Mouse (Mus musculus) cortical plate, adult 2 months (tissue): ENCODE results near the gene Slc22a1. TPM values are rescaled to one million over a fixed set of nuclear protein-coding genes. Genes with fewer than 3 reads are reported as not detected.

Experiments
- H3K27ac ChIP-seq: fragments of 200-500 bp; 2 replicates; pipeline ENCODE4 v1.5.1; 2012; ENCODE audit warnings: low read length, control low read depth, inconsistent platforms; ENCODE audit not compliant: insufficient read depth
- H3K4me1 ChIP-seq: fragments of 200-500 bp; 2 replicates; pipeline ENCODE4 v1.6.1; 2011; ENCODE audit warnings: low read length; ENCODE audit not compliant: control insufficient read depth, insufficient read depth
- H3K4me3 ChIP-seq: fragments of 200-500 bp; 2 replicates; pipeline ENCODE4 v1.5.1; 2011; ENCODE audit warnings: mild to moderate bottlenecking, low read length, control low read depth; ENCODE audit not compliant: insufficient read depth
- CTCF ChIP-seq: fragments of 200-500 bp; IDR thresholded peaks from 2 replicates; pipeline ENCODE4 v1.5.1; 2011; ENCODE audit warnings: mild to moderate bottlenecking, control low read depth, low read length; ENCODE audit not compliant: insufficient read depth; ENCODE audit errors: extremely low read depth
- POLR2A ChIP-seq: fragments of 200-500 bp; IDR thresholded peaks from 2 replicates; pipeline ENCODE4 v1.6.1; 2011; ENCODE audit warnings: mild to moderate bottlenecking, low read length, control low read depth; ENCODE audit not compliant: insufficient read depth; ENCODE audit errors: extremely low read depth
- polyA plus RNA-seq: library from polyadenylated mRNA; depleted of rRNA; stranded (reverse); fragments of >200 nt; gene quantifications from 2 replicates; pipeline ENCODE4 v1.2.3, GENCODE M21; 2012; rRNA removed

Gene Slc22a1
- 0.90 and 1.9 TPM in 2 replicates for polyA plus RNA-seq

- no peak for TF ChIP-seq POLR2A
- no peak for TF ChIP-seq CTCF
- no peak within 1 kb of the TSS for H3K4me3 ChIP-seq
- H3K27ac ChIP-seq, result no peak within 1 kb of the TSS
- no peaks in the 10 kb centered on the region for H3K4me1 ChIP-seq
Observed at GRCm38 (mm10) chr17:12675646-12676045, at the start of gene Slc22a1. TSS of gene Slc22a1 (minus strand) at chr17:12675829.

- Histone ChIP-seq H3K27ac (no peak overlapping the region), H3K4me3 (no peak overlapping the region), H3K4me1 (peaks cover 2% of the 10 kb centered on the region; the same call in 1 of the 2 replicates)
- no peak for TF ChIP-seq POLR2A
- TF ChIP-seq CTCF, result no peak
Observed at GRCm38 (mm10) chr17:12724767-12725744, 49.4 kb upstream of the Slc22a1 start.

- Histone ChIP-seq H3K4me1 (peaks cover 2% of the 10 kb centered on the region; the same call in 1 of the 2 replicates), H3K4me3 (no peak overlapping the region), H3K27ac (no peak overlapping the region)
- TF ChIP-seq POLR2A (no peak), CTCF (no peak)
Observed at GRCm38 (mm10) chr17:12723986-12724766, 48.5 kb upstream of the Slc22a1 start.

DNA sequence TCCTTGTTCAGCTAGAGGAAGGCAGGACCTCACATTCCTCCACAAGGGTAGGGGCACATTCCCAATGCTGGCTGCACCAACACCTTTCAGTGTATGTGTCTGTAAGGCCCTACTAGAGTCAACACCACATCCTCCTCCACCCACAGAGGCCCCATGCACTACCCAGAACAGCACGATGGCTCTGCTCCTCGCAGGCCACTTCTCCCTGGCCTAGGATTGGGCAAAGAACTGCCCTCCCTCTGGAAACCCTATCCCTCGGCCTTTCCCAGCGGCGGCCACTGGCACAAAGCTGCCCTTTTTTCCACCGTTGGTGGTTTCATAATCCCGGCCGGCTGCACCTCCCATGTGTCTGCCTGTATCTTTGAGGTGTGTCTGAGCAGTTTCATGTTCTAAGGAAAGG lies 47.0 kb upstream of the Slc22a1 start:
- Histone ChIP-seq H3K4me3 (no peak overlapping the region), H3K27ac (no peak overlapping the region), H3K4me1 (peaks cover 2% of the 10 kb centered on the region; the same call in 1 of the 2 replicates)
- TF ChIP-seq CTCF, result no peak
- no peak for TF ChIP-seq POLR2A

DNA sequence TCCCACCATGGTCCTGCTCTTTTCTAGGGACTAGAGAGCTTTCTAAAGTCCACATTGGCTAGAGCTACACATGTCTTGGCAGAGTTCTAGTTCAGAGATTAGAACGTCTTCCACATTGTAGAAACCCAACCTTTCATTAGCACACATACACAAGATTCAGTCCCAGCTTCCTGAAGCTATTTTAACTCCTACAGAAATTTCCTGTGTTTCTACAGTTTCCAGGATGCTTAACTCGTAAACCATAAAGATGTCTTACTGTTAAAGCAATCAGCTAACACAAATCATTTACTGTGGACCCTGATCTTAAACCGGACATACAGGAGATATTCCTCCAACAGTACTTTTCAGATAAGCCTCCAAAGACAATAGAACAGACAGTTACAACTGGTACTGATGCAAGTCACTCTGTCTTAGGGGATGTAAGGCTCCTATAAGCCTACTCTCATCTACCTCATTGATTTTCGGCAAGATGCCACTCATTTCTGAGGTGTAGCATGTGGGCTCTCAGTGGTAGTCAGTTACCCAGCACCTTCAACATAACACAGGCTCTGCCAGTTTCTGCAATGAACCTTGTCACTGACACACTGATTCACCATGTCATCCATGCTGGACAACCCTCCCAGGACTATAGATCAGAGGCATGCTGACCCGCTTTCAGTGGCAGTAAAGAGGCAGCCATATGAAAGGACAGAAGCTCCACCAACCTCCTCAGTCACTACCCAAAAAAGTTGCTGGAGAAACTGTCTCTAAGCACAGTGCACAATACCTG lies 45.7 kb upstream of the Slc22a1 start:
- Histone ChIP-seq H3K4me1 (peaks cover 3% of the 10 kb centered on the region; the same call in 1 of the 2 replicates), H3K27ac (no peak overlapping the region), H3K4me3 (no peak overlapping the region)
- TF ChIP-seq POLR2A, result no peak
- no peak for TF ChIP-seq CTCF

- TF ChIP-seq CTCF (no peak), POLR2A (no peak)
- 0 out of 2 replicates have a peak, but pooled peaks cover 2% of the 10 kb centered on the region for H3K4me1 ChIP-seq
- no peak overlapping the region for H3K4me3 ChIP-seq
- no peak overlapping the region for H3K27ac ChIP-seq
Observed at GRCm38 (mm10) chr17:12718251-12718650, 42.6 kb upstream of the Slc22a1 start.

- H3K4me1 ChIP-seq, result 0 out of 2 replicates have a peak, but pooled peaks cover 2% of the 10 kb centered on the region
- TF ChIP-seq CTCF (no peak), POLR2A (no peak)
- H3K27ac ChIP-seq, result no peak overlapping the region
Observed at GRCm38 (mm10) chr17:12717445-12717844, 41.8 kb upstream of the Slc22a1 start.

DNA sequence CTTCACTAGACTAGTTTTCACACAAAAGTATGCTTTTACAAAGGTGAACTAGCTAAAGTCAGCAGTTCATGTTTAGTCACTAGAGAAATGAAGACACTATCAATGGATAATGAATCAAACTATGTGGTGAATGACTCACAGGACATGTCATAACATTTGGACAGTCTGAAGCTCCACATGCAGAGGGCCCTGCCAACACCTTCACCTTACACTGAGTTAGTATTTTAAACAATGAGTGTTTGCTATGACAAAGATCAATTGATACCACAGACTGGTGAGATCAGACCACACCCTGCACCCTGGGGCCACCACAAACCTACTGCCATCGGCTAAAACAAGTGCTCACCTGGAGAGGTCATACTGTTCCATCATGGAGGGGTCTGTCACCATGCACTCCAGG lies 39.4 kb upstream of the Slc22a1 start:
- Histone ChIP-seq H3K27ac (no peak overlapping the region), H3K4me1 (peaks cover 6% of the 10 kb centered on the region), H3K4me3 (no peak overlapping the region)
- TF ChIP-seq POLR2A (no peak), CTCF (no peak)

More at GRCm38 (mm10) chr17:12717445-12717844, 41.8 kb upstream of the Slc22a1 start:
- H3K4me3 ChIP-seq, result no peak overlapping the region

DNA sequence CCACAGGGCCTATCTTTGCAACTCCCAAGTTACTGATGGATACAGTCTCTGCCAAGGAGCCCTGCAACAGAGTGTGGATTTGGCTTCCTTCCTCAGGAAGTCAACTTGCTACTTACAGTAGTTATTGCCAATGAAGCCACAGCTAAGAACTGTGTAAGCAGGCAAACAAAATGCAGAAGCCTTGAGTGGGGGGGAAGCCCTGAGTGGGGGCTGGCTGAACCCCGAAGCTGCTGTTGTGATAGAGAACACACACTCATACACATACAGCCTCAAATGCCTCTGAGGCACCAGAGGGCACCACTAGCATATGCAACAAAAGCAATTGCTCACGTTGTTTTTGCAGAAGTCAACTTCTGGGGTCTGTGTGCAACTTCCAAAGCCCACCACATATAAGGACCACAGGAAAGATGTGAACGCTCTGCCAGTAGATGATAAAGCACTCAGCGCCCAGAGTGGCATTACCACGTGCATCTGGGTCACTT lies 38.5 kb upstream of the Slc22a1 start:
- H3K4me3 ChIP-seq, result no peak overlapping the region
- H3K4me1 ChIP-seq, result peaks cover 6% of the 10 kb centered on the region
- TF ChIP-seq POLR2A (no peak), CTCF (peak; percentile 23; the same call in 1 of the 2 replicates)
- H3K27ac ChIP-seq, result no peak overlapping the region
